Mouse (Mus musculus): ENCODE measurements around the gene Tomt.

Gene Tomt

DNA sequence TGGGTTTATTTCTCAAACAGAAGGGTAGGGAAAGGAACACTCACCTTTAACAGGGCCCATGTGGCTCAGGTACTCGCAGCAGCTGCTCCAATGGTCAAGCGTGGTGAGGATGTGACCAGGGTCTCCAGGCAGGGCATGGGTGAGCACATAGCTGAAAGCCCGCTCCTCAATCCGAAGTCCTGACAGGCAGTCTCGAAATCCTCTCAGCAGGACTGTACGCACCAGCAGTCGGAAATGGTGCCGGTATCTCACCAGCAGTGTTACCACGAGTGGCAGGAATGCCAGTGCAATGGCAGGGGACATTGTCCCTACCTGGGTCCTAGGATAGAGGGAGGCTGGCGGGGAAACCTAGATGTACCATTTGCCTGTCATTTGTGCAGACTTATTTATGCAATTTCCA is 4.2 kb downstream of the Tomt start:
- DNase-seq (ENCODE audit: low spot score): no peak

DNA sequence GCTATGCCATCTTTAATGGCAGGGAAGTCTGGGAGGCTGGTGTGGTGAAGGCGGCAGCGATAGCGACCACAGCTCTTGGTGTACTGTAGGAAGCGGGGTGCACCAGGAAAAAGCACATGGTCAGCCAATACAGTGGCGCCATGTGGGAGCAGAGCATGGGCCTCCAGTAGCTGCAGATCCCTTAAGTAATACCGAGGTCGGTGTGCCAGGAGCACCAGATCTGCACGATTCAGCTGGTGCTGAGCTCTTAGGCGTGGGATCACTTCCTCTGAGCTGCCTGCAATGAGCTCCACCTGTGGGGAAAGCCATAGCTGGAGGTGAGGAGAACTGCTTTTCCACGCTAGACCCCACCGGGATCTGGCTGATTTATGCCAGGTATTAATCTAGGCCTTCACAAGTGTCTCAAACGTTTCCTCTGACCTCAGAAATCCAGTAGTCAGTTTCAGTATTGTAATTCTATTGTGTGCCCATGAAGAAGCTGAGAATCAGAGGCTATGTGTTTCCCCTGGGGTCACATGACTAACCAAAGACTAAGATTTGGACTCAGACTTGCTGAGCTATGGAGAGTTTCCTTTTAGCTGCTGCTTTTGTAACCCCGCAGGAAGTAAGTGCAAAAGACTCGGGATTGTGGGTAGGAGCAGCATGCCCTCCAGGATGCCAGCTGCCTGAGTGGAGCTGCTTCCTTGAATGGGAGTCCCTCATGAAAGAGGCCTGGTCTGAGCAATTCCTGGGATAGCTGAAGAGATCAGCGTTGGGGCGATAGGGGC is 5.6 kb downstream of the Tomt start:
- no peak for DNase-seq (ENCODE audit: low spot score)

DNA sequence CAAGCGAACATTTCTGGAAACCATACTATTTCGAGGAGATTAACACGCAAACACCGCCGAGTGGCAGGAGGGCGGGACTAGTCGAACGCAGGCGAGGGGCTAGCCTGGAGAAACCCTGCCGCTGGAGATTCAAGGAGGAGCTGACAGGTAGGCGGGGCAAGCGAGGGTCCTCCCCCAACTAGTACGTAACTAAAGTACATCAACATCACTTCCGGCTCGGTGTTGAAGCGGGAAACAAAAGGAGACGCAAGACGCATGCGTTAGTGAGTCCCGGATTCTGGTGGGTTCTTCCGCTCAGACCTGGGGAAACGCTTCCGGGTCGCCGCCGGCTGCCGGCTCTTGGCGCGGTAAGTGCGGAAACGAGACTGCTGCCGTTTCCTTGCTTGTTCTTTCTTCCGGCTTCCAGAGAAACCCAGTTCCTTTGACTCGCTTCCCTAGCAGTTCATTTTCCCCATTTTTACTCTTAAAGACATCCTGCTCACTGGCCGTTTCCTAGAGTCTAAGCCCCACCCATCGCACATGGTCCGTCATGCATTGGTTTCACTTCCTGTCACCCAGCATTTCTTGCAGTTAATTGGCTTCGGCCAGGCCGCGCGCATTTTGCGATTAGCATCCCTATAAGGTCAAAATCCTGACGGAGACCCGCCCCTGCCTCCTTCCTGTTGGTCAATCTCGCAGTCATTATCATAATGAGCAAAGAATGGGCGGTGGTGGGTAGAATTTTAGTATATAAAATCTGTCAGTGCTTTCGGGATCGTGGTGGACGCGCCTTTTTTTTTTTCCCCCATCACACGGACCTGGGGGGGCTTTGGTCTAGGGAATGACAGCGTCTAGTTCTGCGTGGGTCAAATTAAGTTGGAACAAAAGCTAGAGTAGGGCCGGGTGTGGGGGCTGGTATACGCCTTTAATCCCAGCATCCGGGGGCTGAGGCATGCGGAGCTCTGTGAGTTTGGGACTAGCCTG is 9.8 kb downstream of the Tomt start:
- peak; percentile 99 for DNase-seq (ENCODE audit: low spot score)

DNA sequence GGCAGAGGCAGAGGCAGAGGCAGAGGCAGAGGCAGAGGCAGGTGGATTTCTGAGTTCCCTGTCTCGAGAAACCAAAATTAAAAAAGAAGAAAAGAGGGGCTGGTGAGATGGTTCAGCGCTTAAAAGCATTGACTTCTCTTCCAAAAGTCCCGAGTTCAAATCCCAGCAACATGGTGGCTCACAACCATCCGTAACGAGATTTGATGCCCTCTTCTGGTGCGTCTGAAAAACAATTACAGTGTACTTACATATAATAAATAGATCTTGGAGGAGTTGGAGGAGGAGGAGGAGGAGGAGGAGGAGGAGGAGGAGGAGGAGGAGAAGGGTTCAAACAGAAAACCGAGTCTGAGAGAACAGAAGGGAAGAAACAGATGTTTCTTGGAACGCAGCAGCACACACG is 10.5 kb downstream of the Tomt start:
- no peak for DNase-seq (ENCODE audit: low spot score)

- DNase-seq (ENCODE audit: low spot score): no peak
These were observed 17.7 kb downstream of the Tomt start for GRCm38 (mm10) chr7:101888460-101888859.

DNA sequence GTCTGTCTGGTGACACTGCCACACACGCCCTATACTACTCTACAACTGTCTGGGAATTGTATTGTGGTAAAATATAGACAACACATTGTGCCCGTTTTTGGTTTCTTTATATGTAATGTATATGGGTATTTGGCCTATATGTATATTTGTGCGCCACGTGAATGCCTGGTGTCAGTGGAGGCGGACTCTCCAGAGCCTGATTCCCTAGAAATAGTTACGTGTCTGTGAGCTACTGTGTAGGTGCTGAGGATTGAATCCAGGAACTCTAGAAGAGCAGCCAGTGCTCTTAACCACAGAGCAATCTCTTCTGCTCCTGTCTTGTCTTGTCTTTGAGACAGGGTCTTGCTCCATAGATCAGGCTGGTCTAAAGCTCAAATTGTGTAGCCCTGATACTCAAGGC is 19.9 kb downstream of the Tomt start:
- DNase-seq (ENCODE audit: low spot score): no peak

DNA sequence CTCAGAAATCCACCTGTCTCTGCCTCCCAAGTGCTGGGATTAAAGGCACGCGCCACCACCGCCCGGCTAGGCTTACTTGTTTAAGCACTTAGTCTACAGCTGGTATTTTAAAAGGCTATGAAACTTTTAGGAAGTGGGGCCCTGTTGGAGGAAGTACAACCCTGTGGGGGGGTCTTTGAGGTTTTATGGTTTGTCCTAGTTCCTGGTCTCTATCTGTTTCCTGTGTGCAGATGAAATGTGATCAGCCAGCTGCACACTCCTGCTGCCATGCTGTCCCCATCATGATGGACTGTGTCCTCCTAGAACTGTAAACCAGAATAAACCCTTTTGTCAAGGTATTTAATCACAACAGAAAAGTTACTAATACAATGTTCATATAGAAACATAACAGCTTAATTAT is 22.0 kb downstream of the Tomt start:
- no peak for DNase-seq (ENCODE audit: low spot score)

- DNase-seq (ENCODE audit: low spot score): no peak
These were observed 23.6 kb downstream of the Tomt start for GRCm38 (mm10) chr7:101882413-101883154.

DNA sequence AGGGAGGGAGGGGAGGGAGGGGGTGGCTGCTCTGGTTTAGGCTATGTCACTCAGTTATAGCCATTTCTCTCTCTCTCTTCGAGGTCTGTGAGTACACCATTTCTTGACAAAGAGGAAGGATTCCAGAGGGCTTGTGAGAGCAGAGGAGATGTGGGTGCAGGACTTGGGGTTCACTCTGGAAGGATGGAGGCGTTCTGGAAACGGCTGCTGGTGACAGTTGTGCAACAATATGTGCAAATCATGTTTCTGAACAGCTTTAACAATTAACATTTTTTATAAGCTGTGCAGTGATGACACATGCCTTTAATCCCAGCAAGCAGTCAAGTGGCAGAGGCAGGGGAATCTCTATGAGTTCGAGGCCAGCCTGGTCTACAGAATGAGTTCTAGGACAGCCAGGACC is 25.3 kb downstream of the Tomt start:
- DNase-seq (ENCODE audit: low spot score): no peak

DNA sequence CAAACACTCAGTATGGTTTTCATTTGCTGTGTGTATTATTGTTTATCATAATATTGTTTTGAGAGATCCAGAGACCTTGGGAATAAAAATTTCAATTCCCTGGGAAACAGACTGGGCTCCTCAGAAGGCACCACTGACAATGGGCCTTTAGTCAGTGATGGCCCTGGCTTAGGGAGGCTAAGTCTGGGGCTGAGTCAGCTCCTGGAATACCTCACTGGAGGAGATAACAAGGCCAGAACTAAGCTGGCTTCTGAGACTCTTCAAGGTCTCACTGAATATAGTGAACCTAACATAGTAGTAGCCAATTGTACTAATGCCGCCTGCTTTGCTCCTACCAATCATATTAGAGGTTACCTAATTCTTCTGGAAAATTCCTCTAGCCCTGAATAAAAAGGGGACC is 30.2 kb downstream of the Tomt start:
- no peak for DNase-seq (ENCODE audit: low spot score)

DNA sequence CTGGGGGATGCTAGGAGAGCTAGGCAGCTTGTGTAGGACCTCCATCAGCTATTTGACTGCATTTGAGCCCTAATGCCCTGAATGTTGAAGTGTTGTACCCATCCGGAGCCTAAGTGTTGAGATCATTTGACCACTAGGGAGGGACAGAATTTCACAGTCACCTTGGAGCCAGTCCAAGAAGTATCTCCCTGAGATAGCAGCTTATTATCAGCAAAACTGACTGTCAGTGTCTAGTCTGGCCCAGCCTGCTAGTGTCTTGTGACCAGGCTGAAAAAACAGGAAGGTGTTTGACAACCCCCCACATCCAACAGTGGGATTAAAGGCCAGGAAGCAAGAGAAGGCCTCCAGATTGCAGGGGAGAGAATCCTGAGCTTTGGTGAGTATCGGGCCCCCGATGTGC is 34.9 kb downstream of the Tomt start:
- no peak for DNase-seq (ENCODE audit: low spot score)

DNA sequence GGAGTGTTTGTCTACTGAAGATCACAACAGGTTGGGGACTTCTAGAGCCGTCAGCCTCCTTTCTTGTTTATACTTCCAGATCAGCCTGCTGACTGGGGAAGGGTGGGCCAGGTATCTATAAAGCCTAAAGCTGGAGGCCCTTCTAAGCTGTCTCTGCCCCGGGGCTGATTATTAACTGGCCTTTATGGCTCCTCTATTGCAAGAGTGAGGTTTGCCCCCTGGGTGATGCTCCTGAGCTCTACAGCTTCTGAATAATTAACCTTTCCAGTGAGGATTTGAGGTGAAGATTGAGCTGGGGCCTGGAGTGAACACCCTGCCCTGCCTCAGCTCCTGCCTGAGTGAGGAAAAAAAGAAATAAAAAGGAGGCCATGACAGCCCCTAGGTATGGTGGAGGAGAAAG is 35.5 kb downstream of the Tomt start, which contains the start of gene Folr1:
Folr1 (minus strand) TSS at position 160 of the 400 bp plus-strand sequence.
- DNase-seq (ENCODE audit: low spot score): no peak

- DNase-seq (ENCODE audit: low spot score): no peak
These were observed 37.0 kb downstream of the Tomt start for GRCm38 (mm10) chr7:101869163-101869500.

- DNase-seq (ENCODE audit: low spot score): no peak
These were observed 37.7 kb downstream of the Tomt start for GRCm38 (mm10) chr7:101868241-101869162.

GRCm38 (mm10) chr7:101867482-101867881 is 38.7 kb downstream of the Tomt start:
- no peak for DNase-seq (ENCODE audit: low spot score)

GRCm38 (mm10) chr7:101866491-101867265 is 39.5 kb downstream of the Tomt start:
- no peak for DNase-seq (ENCODE audit: low spot score)

GRCm38 (mm10) chr7:101863415-101863814 is 42.7 kb downstream of the Tomt start, which contains the start of gene Anapc15:
TSS of gene Anapc15 (plus strand) at chr7:101863715.
- DNase-seq (ENCODE audit: low spot score): no peak

GRCm38 (mm10) chr7:101862291-101862690 is 43.9 kb downstream of the Tomt start:
- DNase-seq (ENCODE audit: low spot score): no peak

- DNase-seq (ENCODE audit: low spot score): no peak
These were observed 45.2 kb downstream of the Tomt start for GRCm38 (mm10) chr7:101860978-101861377.

- peak; percentile 25 for DNase-seq (ENCODE audit: low spot score)
These were observed 47.8 kb downstream of the Tomt start for GRCm38 (mm10) chr7:101858362-101858761.
